Mouse (Mus musculus): ENCODE results near the gene Ntn5.
"Not testable (repeated sequence)": the region's sequence is repeated elsewhere in the genome, so short reads cannot be mapped to it uniquely, and the experiment has no call there.

The Ntn5 gene

DNA sequence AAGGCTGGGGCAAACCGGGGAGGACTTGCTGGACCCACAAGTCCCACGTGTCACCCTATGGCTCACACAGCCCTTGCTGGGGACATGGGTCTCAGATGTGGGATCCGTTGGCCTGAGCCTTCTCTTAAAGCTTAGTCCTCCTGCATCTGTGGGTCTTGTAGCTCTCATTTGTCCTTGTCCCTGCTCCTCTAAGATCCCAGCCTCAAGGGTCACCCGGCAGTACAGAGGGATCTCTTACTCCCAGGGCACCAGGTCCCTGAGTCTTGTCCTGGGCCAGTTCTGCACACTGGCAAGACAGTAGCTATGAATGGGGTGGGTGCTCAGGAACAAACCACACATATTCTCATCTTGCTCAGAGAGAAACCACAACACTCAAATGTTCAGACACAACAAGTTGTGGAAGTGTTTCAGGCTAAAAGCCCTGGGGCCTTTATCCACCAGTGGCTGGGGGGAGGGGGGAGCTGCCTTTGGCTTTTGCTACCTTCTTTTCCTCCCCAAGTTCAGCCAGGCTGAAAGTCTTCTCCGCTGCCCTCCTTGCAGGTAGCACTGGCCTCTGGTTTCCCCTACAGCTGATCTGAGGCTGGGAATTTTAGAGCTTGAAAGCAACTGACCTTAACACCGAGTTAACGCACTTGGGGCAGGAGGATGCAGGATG lies at the start of gene Ntn5:
Gene Ntn5, plus strand, starts transcription at position 627 of the 655 bp plus-strand sequence.
- no peak for DNase-seq (ENCODE audit: low spot score)

GRCm38 (mm10) chr7:45634946-45635681 lies 48.7 kb upstream of the Ntn5 start:
- peak; percentile 79 for DNase-seq (ENCODE audit: low spot score)

DNA sequence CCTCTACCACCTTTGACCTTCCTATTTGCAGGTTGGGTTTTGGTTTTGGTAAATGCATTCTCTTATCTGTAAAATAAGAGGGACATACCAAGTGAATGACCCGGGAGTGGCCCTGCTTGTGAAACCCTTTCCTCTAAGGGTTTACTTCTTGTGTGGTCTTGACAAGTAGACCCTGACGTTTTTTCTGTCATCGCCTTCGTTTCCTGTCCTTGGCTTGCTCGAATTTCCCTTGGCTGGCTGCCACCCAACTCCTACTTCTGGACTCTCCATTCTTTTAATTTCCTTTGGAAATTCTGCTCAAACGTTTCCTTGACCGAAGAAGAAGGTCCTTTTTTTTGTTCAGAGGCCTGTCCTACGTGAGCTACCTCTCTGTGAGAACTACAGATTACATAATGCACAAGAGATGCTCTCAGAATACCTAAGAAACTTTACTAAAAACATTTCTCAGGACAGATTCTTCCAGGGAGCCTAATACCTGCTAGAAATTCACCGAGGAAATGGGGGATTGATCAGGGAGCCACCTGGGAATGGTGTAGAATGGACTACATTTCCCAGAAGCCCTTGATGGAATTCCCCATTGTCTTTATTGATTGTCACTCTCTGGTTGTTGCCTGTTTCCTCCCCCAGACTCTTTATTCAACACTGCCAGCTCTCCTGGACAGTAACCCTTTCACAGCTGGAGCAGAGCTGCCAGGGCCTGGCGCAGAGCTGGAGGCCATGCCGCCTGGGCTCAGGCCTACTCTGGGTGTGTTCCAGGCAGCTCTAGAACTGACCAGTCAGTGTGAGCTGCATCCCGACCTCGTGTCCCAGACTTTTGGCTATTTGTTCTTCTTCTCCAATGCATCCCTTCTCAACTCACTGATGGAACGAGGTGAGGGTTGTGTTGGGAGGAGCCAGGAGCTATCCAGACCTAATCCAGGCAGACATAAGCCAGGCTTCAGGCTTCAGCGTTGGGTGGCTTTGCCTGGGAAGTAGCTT lies 47.8 kb upstream of the Ntn5 start:
- no peak for DNase-seq (ENCODE audit: low spot score)

DNA sequence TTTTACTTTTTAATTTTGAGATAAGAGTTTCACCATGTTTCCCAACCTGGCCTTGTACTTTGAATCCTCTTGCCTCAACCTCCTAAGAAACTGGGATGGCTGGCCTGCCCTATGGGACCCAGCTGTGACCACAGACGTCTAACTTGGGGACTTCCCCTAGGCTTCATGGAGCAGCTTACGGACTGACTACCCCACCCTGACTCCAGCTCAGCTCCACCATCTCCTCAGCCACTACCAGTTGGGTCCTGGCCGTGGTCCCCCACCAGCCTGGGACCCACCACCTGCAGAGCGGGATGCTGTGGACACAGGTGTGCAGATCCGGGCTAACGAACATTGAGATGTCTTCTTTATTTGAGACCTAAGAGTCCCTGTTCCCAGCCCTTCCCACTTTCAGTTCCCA lies 46.1 kb upstream of the Ntn5 start:
- no peak for DNase-seq (ENCODE audit: low spot score)

- DNase-seq (ENCODE audit: low spot score) = peak; percentile 93
These were observed 45.0 kb upstream of the Ntn5 start for GRCm38 (mm10) chr7:45638623-45639401.

DNA sequence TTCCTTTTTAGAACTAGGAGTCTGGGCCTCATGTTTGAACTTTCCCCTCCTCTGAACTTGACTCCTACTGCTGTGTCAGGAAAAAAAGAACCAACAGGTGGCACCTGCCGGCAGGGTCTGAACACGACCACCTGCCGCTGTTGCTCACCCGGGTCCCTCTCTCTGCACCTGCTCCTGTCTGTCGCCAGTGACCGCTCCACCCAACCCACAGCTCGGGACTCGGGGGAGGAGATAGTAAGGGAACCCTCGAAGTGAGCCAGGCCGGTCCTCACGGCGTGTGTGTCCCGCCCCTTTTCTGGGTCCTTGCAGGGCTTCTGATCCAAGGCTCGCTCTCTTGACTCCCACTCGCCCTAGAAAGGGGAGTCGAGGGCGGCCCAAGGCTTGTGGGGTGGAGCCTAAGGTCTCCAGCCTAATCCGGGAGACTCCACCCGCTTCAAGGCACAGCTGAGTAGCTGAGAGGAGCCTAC lies 44.2 kb upstream of the Ntn5 start, which contains the start of gene Mamstr:
Gene Mamstr, plus strand, starts transcription at position 417 of the 467 bp plus-strand sequence.
- no peak for DNase-seq (ENCODE audit: low spot score)

DNA sequence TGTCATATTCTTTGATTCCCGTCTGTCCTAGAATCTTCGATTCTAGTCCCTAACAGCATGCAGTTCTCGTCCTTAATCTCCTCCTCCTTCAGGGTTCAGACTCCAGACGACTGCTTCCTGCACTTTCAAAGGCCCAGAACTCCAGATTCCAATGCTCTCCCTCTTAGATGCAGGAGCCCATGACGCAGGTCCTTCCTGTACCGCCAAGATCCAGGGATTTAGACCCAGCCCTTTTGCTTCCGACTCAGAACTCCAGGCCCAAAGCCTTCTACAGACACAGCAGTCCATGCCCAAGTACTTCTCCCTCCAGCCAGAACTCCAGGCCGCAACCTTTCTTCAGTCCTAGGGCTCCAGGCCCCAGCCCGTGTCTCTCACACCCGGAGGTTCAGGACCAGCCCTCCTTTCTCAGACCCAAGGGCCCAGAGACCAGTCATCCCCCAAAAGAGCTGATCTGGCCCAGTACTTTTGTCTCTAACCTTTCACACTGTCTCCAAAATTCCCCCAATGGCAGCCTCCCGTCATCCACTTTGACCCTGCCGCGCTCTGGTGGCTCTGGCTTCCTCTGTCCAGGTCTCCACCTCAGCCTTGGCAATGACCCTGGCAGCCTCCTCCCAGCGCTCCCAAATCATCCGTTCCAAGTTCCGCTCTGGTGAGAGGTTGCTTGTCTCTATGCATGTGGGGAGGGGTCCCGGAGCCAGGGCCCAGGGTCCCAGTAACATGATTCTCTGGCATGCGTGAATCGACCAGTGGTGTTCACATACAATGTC lies 43.4 kb upstream of the Ntn5 start:
- no peak for DNase-seq (ENCODE audit: low spot score)

DNA sequence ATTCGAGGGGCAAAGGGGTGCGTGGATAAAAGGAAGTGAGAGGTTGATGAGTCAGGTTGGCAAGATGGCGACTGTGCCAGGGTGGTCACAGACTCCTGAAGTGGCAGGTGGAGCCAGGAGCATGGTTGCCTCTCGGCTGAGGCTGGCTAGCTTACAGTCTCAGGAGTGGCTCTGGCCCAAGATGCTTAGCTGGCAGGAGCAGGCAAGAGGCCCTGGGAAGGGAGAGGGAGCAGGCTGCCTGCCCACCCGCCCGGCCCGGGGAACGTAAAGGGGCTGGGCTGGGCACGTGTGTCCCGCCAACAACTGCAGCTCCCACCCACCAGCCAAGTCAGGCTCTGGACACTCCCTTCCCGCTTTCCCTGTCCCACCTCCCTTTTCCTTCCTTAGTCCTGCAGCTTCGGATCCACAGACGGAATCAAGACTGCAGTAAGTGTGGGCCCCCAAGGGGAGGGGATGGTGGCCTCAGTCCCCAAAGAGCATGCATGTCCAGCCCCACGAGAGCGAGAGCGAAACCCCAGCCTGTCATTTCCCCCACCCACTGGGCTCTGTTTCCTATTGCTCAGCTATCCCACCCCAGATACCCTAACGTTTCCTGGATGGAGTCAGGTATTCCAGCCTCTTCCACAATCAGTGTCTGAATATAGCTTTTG lies 42.3 kb upstream of the Ntn5 start:
- peak; percentile 54 for DNase-seq (ENCODE audit: low spot score)

- no peak for DNase-seq (ENCODE audit: low spot score)
These were observed 41.7 kb upstream of the Ntn5 start for GRCm38 (mm10) chr7:45642083-45642482.

DNA sequence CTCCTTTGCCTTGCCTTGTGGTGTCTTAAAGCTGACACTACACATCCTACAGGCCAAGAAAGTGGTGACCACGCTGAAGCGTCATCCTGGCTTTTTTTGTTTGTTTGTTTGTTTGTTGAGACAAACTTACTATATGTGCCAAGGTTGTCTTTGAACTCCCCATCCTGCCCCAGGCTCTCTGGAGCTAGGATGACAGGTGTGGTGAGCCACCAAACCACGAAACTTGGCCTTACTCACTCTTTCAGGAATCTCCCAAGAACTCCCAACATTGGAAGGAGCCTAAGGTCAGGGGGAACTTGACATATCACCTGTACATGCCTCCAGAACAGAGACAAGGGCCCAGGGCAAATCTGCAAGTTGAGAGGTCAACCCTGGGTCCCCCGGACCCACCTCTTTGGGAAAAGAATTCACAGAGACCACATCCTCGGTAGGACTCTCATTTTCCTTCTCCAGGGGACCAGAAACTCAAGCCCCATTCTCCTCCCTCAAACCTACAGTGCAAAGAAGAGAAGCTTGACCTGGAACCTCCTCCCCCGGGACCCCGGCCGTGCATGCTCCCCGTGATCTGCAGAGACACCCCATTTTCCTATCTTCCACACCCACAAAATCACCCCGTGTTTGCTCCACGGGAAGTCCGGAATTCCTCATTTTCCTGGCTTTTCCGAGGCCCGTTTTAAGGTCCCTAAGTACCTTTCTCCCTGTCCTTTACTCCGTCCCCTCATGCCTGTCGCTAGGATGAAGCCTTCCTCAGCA lies 41.1 kb upstream of the Ntn5 start:
- no peak for DNase-seq (ENCODE audit: low spot score)

- peak; percentile 92 for DNase-seq (ENCODE audit: low spot score)
These were observed 40.2 kb upstream of the Ntn5 start for GRCm38 (mm10) chr7:45643441-45644178.

DNA sequence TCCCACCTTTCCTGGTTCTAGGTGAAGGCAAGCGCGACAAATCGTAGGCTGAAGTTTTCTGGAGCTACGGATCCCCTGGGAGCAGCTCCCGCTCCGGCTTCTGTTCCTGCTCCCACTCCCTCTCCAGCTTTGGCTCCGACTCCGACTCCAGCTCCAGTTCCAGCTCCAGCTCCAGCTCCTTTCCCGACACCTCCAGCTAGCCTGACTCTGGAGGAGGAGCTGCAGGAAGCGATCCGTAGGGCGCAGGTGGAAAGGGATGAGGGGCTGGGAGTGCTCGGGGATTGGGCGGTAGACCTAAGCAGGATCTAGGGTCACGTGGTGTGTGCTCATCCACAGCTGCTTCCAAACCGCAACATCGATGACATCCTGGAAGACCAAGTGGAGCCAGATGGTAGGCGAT lies 39.6 kb upstream of the Ntn5 start:
- no peak for DNase-seq (ENCODE audit: low spot score)

DNA sequence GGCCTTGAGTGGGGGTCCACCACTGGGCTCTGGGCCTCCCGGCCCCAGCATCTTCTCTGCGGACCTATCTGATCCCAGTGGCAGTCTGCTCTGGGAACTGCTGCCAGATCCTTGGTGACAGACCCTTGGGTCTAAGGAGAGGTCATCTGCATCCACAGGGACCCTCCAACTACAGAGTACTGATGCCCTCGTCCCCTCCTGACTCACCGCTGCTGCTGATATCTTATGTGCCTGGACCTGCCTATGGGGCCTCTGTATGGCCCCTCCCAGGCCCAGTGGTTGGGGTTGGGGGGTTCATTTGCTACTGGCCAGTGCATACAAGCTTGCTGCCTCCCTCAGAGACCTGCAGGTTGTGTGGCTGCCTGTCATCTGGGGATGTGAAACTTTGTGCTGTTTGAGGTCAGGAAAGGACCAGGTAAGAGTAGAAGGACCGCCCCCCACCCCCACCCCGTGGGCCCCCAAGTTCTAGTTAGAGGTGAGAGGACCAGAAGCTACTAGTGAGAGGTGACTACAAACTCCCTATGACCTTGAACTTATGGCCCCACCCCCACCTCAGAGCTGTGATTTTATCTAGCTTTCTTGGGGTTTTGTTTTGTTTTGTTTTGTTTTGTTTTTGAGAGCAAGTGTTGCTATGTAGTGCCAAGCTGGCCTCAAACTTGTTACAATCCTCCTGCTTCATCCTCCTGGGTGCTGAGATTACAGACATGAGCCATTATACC lies 38.8 kb upstream of the Ntn5 start:
- no peak for DNase-seq (ENCODE audit: low spot score)

DNA sequence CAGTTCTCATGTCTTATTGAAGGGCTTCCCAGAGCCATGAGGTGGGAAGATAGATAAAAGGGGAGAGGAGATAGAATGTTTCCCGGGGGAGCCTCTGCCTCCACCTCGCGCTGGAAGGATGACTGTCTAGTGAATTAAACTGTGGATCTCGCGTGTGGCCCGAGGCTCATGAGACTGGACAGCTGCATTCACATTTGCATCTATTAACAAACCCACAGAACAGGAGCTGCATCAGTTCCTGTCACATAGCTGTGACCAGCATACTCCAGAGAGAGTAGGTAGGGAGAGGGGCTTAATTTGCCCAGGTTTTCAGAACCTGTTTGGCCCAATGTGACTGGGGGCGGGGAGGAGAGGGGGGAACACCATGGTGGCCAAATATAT lies 38.2 kb upstream of the Ntn5 start:
- DNase-seq (ENCODE audit: low spot score) = no peak

- no peak for DNase-seq (ENCODE audit: low spot score)
These were observed 37.2 kb upstream of the Ntn5 start for GRCm38 (mm10) chr7:45646671-45647070.

DNA sequence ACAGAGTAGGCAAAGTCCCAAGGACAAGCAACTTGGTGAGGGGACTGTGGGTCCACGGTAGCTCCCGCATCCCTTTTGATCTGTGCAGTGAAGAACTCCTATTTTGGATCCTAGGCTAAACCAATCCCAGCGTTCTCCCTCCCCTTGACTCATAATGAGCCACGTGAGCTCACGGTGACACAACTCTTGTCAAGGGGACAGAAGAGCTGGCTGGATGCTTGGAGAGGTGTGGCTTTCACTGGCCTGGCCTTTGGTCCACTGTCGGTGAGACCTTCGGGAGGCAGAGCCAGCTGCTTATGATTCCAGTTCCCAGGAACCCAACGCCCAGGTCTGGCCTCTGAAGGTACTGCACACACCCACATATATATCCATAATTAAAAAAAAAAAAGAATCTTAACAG lies 34.5 kb upstream of the Ntn5 start:
- no peak for DNase-seq (ENCODE audit: low spot score)

DNA sequence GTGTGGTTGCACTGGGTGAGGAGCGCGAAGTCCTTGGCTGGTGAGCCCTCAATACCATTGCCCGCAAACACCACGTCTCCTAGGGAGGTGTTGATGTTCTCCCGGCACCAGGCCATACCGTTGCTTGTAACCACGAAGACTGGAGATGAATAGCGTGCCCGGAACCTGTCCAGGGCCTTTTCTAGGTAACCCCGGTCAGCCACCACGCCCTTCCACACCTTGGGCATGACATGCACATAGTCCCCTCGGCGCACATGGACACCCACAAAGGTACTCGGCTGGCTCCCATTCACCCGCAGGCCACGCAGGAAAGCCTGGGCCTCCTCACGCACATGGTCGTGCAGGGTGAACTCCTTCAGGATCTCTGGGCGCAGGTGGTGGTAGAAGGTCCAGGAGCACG lies 33.3 kb upstream of the Ntn5 start:
- not testable (repeated sequence) for DNase-seq (ENCODE audit: low spot score)

GRCm38 (mm10) chr7:45654424-45655047 lies 29.3 kb upstream of the Ntn5 start:
- no peak for DNase-seq (ENCODE audit: low spot score)

Data from lung, postnatal 25 days (tissue).